Mouse (Mus musculus) limb, embryonic 10.5 days (tissue): Measurements from ENCODE around the gene Mrps11. TPM values are rescaled to one million over a fixed set of nuclear protein-coding genes. Genes with fewer than 3 reads are reported as not detected.
A peak's percentile ranks its signal among the peaks of the same experiment; 100 is the strongest.

Experiments used
- DNase-seq: peaks from one replicate; pipeline ENCODE4 v3.0.0-alpha.2; 2017; ENCODE audit warnings: low spot score
- H3K27ac ChIP-seq: fragments of 300-500 bp; sonication (generic); 2 replicates; pipeline ENCODE4 v1.5.1; 2016; ENCODE audit warnings: mild to moderate bottlenecking
- H3K27me3 ChIP-seq: fragments of 300-500 bp; sonication (generic); 2 replicates; pipeline ENCODE4 v1.6.1; 2016; ENCODE audit warnings: low read depth, mild to moderate bottlenecking; ENCODE audit not compliant: poor library complexity, severe bottlenecking
- H3K36me3 ChIP-seq: fragments of 300-500 bp; sonication (generic); 2 replicates; pipeline ENCODE4 v1.6.1; 2016; ENCODE audit warnings: mild to moderate bottlenecking, moderate library complexity
- H3K4me1 ChIP-seq: fragments of 300-500 bp; sonication (generic); 2 replicates; pipeline ENCODE4 v1.6.1; 2016
- H3K4me3 ChIP-seq: fragments of 300-500 bp; sonication (generic); 2 replicates; pipeline ENCODE4 v1.5.1; 2016; ENCODE audit warnings: mild to moderate bottlenecking, moderate library complexity
- H3K9me3 ChIP-seq: fragments of 300-500 bp; sonication (generic); replicated peaks from 2 replicates; pipeline ENCODE4 v1.6.1; 2016; ENCODE audit warnings: mild to moderate bottlenecking
- WGBS: fragments of 180-500 bp; shearing (Covaris S2); methylation state at CpG from one replicate; pipeline ENCODE4 v1.1.7; 2016; 5-methylcytosine and 5-hydroxymethylcytosine counted together
- polyA plus RNA-seq: library from polyadenylated mRNA; unstranded; fragments of >200 nt; fragmentation: Nextera tagmentation; extraction: Ambion mirVana; gene quantifications from 2 replicates; pipeline ENCODE4 v1.2.1, GENCODE M21; 2016

Mrps11 gene
- polyA plus RNA-seq, 1 experiment from 2014 or later = 92.4 TPM

GRCm38 (mm10) chr7:78767929-78768531, 14.9 kb upstream of the Mrps11 start:
- H3K4me3 ChIP-seq = no peak overlapping the region
- 93% methylated on average over 12 of the region's 12 CpGs for WGBS
- no peaks in the 10 kb centered on the region for H3K9me3 ChIP-seq
- peaks cover 6% of the 10 kb centered on the region for H3K36me3 ChIP-seq
- H3K27ac ChIP-seq = no peak overlapping the region
- H3K27me3 ChIP-seq = 0 out of 2 replicates have a peak, but pooled peaks cover 6% of the 10 kb centered on the region
- DNase-seq = no peak
- no peaks in the 10 kb centered on the region for H3K4me1 ChIP-seq

DNA sequence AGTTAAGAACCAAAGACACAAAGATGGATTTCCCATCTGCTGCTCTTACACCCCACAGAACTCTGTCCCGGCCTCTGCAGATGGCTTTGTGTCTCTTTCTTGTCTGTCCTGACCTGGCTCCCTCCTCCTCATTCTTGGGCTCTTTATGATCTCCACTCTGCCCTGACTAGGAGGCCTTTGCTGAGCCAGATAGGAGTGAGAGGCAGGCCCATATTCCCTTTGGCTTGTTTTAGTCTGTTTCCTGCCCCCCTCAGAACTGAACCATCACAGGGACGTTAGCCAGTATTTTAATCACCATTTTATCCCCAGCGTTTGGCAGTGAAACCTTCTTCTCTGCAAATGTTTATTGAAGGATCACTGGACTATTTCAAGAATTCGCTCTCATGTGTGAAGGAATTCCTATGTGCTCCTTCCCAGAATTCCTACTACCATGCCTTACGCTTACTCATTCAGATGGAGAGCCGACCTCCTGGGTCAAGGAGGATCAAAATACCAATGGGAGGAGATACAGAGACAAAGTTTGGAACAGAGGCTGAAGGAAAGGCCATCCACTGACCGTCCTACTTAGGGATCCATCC, 13.8 kb upstream of the Mrps11 start:
- Histone ChIP-seq H3K9me3 (no peaks in the 10 kb centered on the region), H3K27ac (no peak overlapping the region), H3K36me3 (peaks cover 18% of the 10 kb centered on the region), H3K4me1 (no peaks in the 10 kb centered on the region), H3K27me3 (0 out of 2 replicates have a peak, but pooled peaks cover 6% of the 10 kb centered on the region), H3K4me3 (no peak overlapping the region)
- no peak for DNase-seq
- 75% methylated on average over 7 of the region's 7 CpGs for WGBS

GRCm38 (mm10) chr7:78770936-78771335, 12.0 kb upstream of the Mrps11 start:
- Histone ChIP-seq H3K27me3 (0 out of 2 replicates have a peak, but pooled peaks cover 6% of the 10 kb centered on the region), H3K9me3 (no peaks in the 10 kb centered on the region), H3K27ac (no peak overlapping the region), H3K4me3 (no peak overlapping the region), H3K36me3 (peaks cover 35% of the 10 kb centered on the region), H3K4me1 (no peaks in the 10 kb centered on the region)
- DNase-seq = no peak
- WGBS = 84% methylated on average over 5 of the region's 5 CpGs

GRCm38 (mm10) chr7:78778741-78779140, 4.2 kb upstream of the Mrps11 start:
- Histone ChIP-seq H3K4me3 (no peak overlapping the region), H3K27ac (no peak overlapping the region), H3K9me3 (no peaks in the 10 kb centered on the region), H3K27me3 (no peaks in the 10 kb centered on the region), H3K36me3 (peaks cover 70% of the 10 kb centered on the region), H3K4me1 (peaks cover 10% of the 10 kb centered on the region)
- WGBS = 96% methylated on average over 5 of the region's 5 CpGs
- no peak for DNase-seq

DNA sequence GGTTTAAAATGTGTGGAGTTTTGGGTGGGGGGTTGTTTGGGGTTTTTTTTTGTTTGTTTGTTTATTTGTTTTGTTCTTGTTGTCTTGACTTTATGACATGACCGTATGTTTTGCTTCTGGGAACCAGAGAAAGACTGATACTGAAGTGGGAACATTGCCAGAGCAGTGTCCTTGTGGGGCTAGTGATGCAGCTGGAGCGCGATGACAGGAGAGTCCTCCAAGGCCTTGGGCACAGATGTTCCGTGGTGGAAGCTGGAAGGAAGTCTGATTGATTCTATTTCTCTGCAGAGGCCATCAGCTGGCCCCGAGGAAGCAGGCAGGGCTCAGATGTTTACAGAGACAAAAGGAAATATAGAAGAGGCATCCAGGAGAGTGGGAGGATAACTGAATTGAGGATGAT, 3.0 kb downstream of the Mrps11 start:
- Histone ChIP-seq H3K4me1 (peaks cover 13% of the 10 kb centered on the region), H3K36me3 (peaks cover 54% of the 10 kb centered on the region), H3K9me3 (no peaks in the 10 kb centered on the region), H3K27me3 (no peaks in the 10 kb centered on the region), H3K4me3 (no peak overlapping the region), H3K27ac (no peak overlapping the region)
- 88% methylated on average over 5 of the region's 5 CpGs for WGBS
- DNase-seq = no peak

- DNase-seq = no peak
- Histone ChIP-seq H3K4me3 (no peak overlapping the region), H3K27me3 (no peaks in the 10 kb centered on the region), H3K36me3 (peaks cover 71% of the 10 kb centered on the region), H3K4me1 (peaks cover 6% of the 10 kb centered on the region; the same call in 1 of the 2 replicates), H3K27ac (no peak overlapping the region), H3K9me3 (no peaks in the 10 kb centered on the region)
- WGBS = 93% methylated on average over 12 of the region's 12 CpGs
Measured at GRCm38 (mm10) chr7:78787793-78788380, 5.0 kb downstream of the Mrps11 start.

DNA sequence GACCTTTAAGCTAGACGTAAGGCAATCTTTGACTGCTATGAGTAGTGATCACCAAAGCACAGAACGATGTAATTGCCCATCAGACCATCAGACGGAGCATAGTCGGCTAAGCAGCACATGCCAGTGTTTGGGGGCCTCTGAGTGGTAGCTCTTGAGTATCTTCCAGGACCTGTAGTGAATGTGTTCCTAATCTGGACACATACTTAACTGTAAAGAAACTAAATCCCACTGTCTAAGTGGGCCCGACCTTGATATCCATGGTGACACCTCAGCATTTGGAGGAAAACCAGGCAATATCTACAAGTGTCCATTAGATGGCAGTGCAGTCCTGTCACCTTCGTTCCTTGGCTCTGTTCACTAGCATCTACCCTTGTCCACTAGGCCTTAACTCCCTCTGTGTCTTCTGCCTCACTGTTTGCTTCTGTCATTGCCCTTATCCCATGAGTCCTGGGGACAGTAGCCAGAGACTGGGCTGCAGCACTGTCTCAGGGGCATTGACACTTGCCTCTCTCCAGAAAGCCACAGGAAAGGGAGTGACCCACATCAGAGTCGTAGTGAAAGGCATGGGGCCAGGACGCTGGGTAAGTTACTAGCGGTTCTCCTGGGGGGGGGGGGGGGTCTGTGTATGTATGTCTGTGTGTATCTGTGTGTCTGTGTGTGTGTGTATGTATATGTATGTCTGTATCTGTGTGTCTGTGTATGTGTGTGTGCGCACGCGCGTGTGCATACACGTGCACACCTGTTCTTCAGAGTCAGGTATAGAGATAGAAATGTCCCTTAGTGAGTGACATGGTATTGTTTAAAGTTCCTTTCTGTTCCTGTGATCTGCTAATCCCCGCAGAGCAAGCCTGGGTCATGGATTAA, 8.7 kb downstream of the Mrps11 start:
- WGBS = 87% methylated on average over 15 of the region's 15 CpGs
- Histone ChIP-seq H3K36me3 (peaks cover 64% of the 10 kb centered on the region), H3K4me3 (no peak overlapping the region), H3K4me1 (no peaks in the 10 kb centered on the region), H3K9me3 (no peaks in the 10 kb centered on the region), H3K27ac (no peak overlapping the region), H3K27me3 (no peaks in the 10 kb centered on the region)
- DNase-seq = peak; percentile 56

GRCm38 (mm10) chr7:78793895-78794570, 11.1 kb downstream of the Mrps11 start:
- H3K9me3 ChIP-seq = no peaks in the 10 kb centered on the region
- 91% methylated on average over 13 of the region's 13 CpGs for WGBS
- no peaks in the 10 kb centered on the region for H3K4me1 ChIP-seq
- DNase-seq = no peak
- no peak overlapping the region for H3K27ac ChIP-seq
- H3K36me3 ChIP-seq = peaks cover 47% of the 10 kb centered on the region
- no peak overlapping the region for H3K4me3 ChIP-seq
- H3K27me3 ChIP-seq = no peaks in the 10 kb centered on the region

DNA sequence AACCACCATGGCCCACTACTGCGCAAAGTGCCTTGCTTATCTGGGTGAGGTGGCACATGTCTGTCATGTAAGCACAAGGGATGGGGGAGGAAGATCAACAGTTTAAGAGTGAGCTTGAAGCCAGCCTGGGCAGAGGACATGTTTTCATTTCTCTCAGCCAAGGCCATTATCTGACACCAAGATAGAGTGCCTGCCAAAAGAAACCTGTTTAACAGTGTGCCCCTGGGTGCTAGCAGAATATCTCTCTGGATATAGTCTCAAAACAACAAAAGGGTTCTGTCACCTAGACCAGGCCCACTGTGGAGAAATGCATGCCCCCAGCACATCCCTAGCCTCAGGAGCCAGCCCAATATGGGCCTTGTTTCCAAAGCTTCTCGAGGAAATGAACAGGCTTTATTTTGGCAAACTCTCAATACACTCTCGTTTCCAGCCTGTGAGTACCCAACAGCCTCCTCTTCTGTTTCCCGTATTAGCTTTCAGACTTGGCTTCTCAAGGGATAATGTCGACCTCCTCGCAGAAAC, 11.7 kb downstream of the Mrps11 start:
- no peak for DNase-seq
- Histone ChIP-seq H3K27me3 (no peaks in the 10 kb centered on the region), H3K27ac (no peak overlapping the region), H3K36me3 (peaks cover 41% of the 10 kb centered on the region), H3K9me3 (no peaks in the 10 kb centered on the region), H3K4me3 (no peak overlapping the region), H3K4me1 (no peaks in the 10 kb centered on the region)
- WGBS = 81% methylated on average over 6 of the region's 6 CpGs

- Histone ChIP-seq H3K9me3 (no peaks in the 10 kb centered on the region), H3K36me3 (peaks cover 21% of the 10 kb centered on the region), H3K27me3 (no peaks in the 10 kb centered on the region), H3K4me3 (no peak overlapping the region), H3K27ac (no peak overlapping the region), H3K4me1 (no peaks in the 10 kb centered on the region)
- 91% methylated on average over 3 of the region's 3 CpGs for WGBS
- DNase-seq = no peak
Measured at GRCm38 (mm10) chr7:78796624-78797023, 13.7 kb downstream of the Mrps11 start.

- Histone ChIP-seq H3K27me3 (no peaks in the 10 kb centered on the region), H3K36me3 (peaks cover 8% of the 10 kb centered on the region), H3K9me3 (no peaks in the 10 kb centered on the region), H3K27ac (no peak overlapping the region), H3K4me1 (no peaks in the 10 kb centered on the region), H3K4me3 (no peak overlapping the region)
- WGBS = 59% methylated on average over 8 of the region's 9 CpGs
- DNase-seq = no peak
Measured at GRCm38 (mm10) chr7:78797843-78798455, 15.0 kb downstream of the Mrps11 start.
